Mouse (Mus musculus) 416B (cell line): ENCODE data around the gene Aqp3.

Experiments
- DNase-seq: peaks from one replicate; pipeline ENCODE4 v3.0.0; 2011; ENCODE audit warnings: low read depth

Aqp3 gene

DNA sequence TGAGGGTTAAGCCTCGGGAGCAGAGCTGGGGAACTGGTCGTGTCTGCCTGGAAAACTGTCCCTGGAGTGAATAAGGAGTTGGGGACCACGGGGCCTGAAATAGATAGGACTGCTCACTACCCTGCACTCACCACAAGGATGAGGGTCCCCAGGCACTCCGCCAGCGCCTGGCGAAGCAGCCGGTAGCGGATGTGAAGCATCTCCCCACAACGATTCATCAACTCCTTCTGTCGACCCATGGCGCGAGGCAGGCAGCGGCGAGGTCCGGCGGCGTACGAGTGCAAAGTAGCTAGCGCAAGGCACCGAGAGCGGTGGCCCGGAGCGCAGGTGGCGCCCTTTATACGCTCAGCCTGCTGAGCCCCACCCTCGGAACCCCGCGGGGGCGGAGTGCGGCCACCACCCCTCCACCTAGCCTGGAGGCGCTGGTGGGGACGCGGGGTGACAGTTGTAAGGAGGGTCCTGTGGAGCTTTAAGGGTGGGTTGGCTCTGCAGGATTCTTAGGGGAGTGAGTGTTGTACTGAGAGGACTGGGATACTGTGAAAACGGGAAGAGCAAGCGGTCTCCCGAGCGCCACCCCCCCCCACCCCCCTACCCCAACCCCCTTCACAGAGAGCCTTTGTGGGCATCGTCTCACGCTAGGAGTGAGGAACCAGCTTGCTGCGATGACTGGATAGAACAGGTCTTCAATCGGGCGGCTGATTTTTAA is at the start of gene Aqp3:
Gene Aqp3 (minus strand): TSS at position 313 of the 706 bp plus-strand sequence.
- no peak for DNase-seq

DNA sequence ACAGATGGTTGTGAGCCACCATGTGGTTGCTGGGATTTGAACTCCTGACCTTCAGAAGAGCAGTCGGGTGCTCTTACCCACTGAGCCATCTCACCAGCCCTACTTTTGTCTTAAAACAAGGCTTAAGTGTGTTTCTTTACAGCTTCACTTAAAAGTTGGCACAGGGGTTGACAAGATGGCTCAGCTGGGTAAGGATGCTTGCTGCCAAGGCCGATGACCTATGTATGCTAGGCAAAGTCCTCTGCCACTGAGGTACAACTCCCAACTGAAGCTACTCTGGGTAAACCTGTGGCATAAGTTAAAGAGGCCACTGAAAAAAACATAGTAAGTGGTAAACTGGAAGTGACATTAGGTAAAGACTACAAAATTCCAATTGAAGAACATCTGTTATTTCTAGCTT is 44.6 kb upstream of the Aqp3 start:
- no peak for DNase-seq

GRCm38 (mm10) chr4:41140174-41140875 is 42.3 kb upstream of the Aqp3 start:
- no peak for DNase-seq

DNA sequence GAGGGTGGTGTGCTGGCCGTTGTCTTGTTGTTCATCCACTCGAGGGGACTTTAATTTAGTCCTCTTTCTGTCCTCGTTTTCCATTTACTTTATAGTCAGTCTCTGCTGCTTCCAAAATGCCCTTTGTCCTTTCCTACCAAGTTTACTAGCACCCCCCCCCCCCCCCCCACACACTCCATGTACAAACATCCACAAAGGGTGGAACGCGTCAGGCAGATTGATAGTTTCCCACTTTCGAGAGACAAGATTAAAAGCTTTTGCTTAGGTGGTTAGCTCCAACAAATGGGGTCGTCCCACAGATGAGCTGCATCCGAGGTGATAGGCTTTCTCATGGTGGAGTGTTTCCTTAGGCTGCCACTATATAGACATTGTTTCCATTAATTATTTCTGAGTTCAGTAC is 38.8 kb upstream of the Aqp3 start:
- DNase-seq = peak; percentile 36

GRCm38 (mm10) chr4:41136454-41136805 is 38.4 kb upstream of the Aqp3 start:
- peak; percentile 75 for DNase-seq

- DNase-seq = peak; percentile 64
Measured at GRCm38 (mm10) chr4:41135711-41136453, 37.9 kb upstream of the Aqp3 start, which contains the start of gene Ube2r2. TSS of gene Ube2r2 (plus strand) at chr4:41135743.

DNA sequence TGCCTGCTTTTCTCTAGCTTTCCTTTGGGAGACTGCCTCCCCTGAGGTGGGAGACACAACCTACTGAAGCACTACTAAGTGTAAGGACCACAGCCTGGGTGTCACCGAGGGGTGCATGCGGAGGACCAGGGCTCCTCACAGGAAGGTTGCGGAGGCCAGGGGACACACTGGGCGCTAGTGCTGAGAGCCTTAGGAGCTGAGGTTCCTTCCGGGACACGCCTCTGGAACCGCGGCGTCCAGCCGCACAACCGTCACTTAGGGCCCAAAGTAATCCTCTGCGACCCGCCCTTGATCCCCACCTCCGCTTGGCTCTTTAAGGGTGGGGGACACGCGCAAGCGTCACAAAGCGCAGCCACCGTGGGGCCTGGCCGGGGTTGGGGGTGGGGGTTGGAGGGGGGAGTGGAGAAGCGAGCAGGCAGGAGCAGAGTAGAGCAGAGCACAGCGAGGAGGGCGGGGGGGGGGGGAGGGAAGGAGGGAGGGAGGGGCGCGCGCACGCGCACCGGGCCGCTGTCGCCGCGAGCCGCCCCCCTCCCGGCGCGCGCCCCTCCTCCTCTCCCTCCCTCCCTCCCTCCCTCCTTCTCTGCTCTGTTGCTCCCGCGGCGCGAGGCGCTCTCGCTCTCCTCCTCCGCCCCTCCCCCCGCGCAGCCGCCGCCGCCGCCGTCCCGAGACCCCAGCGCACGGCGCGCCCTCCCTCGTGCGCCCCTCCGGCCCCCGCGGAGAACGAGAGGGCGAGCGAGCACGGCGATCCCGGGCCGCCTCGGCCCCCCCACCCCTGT is 37.1 kb upstream of the Aqp3 start:
- DNase-seq = peak; percentile 90

- peak; percentile 35 for DNase-seq
Measured at GRCm38 (mm10) chr4:41133529-41134291, 35.7 kb upstream of the Aqp3 start.

DNA sequence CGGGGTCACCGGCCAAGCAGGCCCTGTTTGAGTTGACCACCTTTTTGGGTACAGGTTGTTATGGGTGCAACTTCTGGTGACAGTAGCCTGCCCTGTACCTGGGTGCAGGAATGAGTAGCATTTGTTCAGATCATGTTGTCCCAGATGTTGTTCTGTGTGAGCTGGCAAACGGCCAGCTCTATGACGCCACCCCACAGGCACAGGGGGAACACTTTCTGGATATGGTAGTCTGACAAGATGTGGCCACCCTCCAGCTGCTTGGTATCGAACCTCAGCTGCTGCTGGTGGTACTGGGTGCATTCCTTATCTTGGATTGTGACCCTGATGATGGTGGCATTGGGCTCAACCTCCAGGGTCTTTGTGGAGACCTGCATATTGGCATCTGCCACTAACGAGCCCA is 34.5 kb upstream of the Aqp3 start:
- DNase-seq = no peak

- DNase-seq = no peak
Measured at GRCm38 (mm10) chr4:41129836-41130235, 31.9 kb upstream of the Aqp3 start.

- peak; percentile 85 for DNase-seq
Measured at GRCm38 (mm10) chr4:41129406-41129805, 31.4 kb upstream of the Aqp3 start.

DNA sequence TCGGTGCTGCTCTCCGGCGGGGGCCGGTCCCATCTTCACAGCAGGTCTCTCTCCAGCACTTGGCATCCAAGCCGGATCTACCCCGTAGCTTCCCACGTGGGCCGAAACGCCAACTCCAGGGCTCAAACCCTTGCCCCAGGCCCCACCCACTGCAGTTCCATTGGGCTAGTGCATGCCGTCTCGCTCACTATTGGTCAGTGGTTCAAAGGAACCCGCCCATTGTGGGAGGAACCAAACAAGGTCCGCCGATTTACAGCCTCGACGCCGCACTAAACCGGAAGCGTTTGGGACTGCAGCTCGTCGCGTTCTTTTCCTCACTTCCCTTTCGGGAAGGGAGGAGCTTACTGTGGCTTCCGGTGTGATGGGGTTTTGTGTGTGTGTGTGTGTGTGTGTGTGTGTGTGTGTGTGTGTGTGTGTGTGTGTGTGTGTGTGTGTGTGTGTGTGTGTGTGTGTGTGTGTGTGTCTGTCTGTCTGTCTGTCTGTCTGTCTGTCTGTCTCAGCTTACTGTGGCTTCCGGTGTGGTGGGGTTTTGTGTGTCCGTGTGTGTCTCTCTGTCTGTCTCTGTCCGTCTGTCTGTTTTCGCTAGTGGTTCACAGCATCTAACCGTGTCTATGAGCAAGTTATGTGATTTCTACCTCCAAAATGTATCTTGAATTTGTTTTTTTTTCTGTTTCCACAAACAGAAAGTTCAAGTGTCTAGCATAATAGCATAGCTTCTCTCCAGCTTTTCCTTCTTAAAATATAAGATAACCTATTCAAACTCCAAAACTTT is 26.4 kb upstream of the Aqp3 start, which contains the start of gene Nol6:
Gene Nol6 (minus strand): TSS at position 276 of the 772 bp plus-strand sequence.
- peak; percentile 100 for DNase-seq

DNA sequence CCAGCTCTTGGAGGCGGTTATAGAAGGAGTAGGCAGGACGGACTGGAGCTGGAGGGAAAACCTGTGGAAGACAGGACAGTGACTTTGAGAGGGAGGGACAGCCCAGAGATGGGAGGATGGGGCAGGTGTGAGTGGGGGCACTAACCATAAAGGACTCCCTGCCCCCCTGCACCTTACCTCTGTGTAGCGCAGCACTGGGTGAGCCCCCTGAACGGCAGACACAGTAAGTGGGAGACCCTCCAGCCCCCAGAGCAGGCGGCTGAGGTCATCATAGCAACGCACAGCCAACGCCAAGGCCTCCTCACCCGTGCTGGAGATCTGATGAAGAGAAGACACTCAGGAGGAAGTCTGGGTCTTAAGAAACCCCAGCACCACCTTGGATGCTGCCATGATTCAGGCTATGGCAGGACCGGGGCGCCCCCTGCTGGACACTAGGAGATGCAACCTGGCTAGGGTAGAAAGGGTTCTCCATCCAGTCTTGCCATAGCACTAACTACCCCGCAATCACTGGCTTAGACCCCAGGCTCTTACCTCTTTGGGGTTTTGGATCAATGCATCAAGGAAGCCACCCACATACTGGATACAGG is 20.8 kb upstream of the Aqp3 start:
- DNase-seq = peak; percentile 84

- DNase-seq = no peak
Measured at GRCm38 (mm10) chr4:41116817-41117216, 18.8 kb upstream of the Aqp3 start.

DNA sequence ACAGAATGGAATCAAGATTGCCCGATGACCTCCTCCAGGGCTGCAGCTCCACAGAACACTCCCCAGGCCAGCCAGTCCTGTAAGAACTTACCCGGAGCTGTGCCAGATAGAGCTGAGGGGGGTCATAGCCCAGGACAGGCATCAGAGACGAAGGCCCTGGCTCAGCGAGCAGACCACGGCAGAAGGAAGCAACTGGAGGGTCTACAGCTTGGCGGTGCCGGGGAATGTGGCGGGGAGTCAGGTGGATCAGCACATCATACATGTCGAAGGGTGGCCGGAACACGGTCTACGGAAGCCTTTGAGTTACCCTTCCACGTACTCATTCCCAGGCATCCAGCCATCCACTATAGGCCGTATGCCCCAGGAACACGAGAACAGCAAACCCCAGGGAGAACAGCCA is 17.8 kb upstream of the Aqp3 start:
- no peak for DNase-seq

- no peak for DNase-seq
Measured at GRCm38 (mm10) chr4:41115074-41115473, 17.1 kb upstream of the Aqp3 start.

DNA sequence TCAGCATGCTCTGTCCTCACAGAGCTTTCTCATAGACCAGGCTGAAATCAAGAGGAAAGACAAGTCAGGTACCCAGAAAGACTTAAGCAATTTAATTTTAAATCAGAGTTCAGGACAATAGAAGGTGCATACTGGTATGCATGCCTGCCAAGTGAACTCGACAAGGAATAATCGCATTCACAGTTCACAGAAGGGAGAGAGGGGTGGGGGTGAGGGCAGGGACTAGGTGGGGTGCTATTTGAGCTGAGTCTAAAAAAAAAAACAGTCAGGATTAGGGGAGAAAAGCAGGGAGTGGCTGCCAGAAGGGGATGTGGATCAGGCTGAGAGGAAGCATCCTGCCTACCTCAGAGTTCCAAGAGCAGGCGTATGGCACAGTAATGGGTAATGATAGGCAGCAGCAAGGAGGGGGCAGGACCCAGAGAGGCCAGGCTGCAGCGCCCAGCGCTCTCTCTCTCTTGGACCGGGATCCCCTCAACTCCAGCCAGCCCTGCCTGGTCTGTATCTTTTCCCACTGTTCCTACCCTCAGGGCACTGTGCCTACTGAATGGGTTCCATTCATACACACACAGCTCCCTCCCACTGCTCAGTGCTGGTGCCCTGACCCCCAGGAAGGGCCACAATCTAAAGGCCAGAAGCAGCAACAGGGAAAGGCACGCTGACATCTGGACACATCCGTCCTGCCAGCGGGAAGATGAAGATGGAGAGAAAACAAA is 16.5 kb upstream of the Aqp3 start:
- DNase-seq = no peak

GRCm38 (mm10) chr4:41108717-41109425 is 10.9 kb upstream of the Aqp3 start:
- DNase-seq = peak; percentile 90

DNA sequence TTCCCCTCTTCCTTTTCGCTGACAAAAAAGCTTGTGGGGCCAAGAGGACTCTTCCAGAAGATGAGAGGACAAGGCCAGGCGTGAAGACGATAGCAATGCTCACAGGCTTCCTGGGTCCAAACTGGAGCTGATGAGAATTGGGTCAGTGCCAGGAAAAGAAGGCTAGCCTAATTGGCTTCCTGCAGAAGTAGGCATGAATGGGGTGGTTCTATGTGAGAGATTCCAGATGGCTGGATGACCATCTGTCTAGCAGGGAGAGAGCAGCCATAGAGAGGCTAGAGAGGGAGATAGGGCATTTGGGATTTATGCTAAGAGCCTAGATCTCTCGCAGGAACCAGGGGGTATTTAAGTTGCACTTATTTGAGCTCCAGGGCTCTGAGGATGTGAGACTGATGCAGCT is 9.5 kb upstream of the Aqp3 start:
- DNase-seq = no peak
